ENCODE assay signal across 24 mouse cellular contexts in genomic region chr16:77279916-77280315, GRCm38 (mm10).
DNase-seq lines count a peak whose midpoint lies in the region; ATAC-seq lines count a peak whose summit lies in the region.
"Had no signal": no experiment of that assay in that cellular context is flagged by ENCODE, and none has a peak within 500 bp of the region (broad histone marks: within the 10 kb centered on the region; RNA-seq: fewer than 3 reads in every experiment).

No protein-coding gene starts in this region.

- no peaks in the 10 kb centered on the region for H3K9me3 ChIP-seq in embryonic facial prominence, embryonic 11.5 days (replicated peaks; ENCODE audit: control insufficient read depth, low read length)
- no peaks in the 10 kb centered on the region for H3K9me3 ChIP-seq in embryonic facial prominence, embryonic 14.5 days (ENCODE audit: control insufficient read depth, low read length)
- H3K9me3 ChIP-seq in limb, embryonic 11.5 days (ENCODE audit: control insufficient read depth, low read length) = no peaks in the 10 kb centered on the region
- H3K9me3 ChIP-seq: embryonic facial prominence, embryonic 15.5 days; forebrain, embryonic 15.5 days; heart, embryonic 10.5 days; heart, embryonic 13.5 days; hindbrain, embryonic 12.5 days; hindbrain, embryonic 15.5 days; intestine, embryonic 15.5 days had no signal

- no peaks in the 10 kb centered on the region for H3K36me3 ChIP-seq in embryonic facial prominence, embryonic 11.5 days (replicated peaks; ENCODE audit: control insufficient read depth, insufficient read depth, low read depth, low read length)
- no peaks in the 10 kb centered on the region for H3K36me3 ChIP-seq in embryonic facial prominence, embryonic 14.5 days (ENCODE audit: control insufficient read depth, insufficient read depth, low read length)
- no peaks in the 10 kb centered on the region for H3K36me3 ChIP-seq in limb, embryonic 11.5 days (ENCODE audit: control insufficient read depth, insufficient read depth, low read length)
- H3K36me3 ChIP-seq: embryonic facial prominence, embryonic 15.5 days; forebrain, embryonic 15.5 days; heart, embryonic 10.5 days; heart, embryonic 13.5 days; hindbrain, embryonic 12.5 days; hindbrain, embryonic 15.5 days; intestine, embryonic 15.5 days had no signal

- WGBS in embryonic facial prominence, embryonic 11.5 days = 44% methylated on average over 4 of the region's 4 CpGs
- WGBS in embryonic facial prominence, embryonic 14.5 days = 35% methylated on average over 4 of the region's 4 CpGs
- WGBS in limb, embryonic 11.5 days = 47% methylated on average over 4 of the region's 4 CpGs

- H3K4me3 ChIP-seq in embryonic facial prominence, embryonic 11.5 days (ENCODE audit: low read depth, low read length) = no peak overlapping the region
- no peak overlapping the region for H3K4me3 ChIP-seq in embryonic facial prominence, embryonic 14.5 days (ENCODE audit: low read depth, low read length)
- no peak overlapping the region for H3K4me3 ChIP-seq in limb, embryonic 11.5 days (ENCODE audit: low read depth, low read length)
- H3K4me3 ChIP-seq: embryonic facial prominence, embryonic 15.5 days; forebrain, embryonic 15.5 days; heart, adult 2 months; heart, embryonic 10.5 days; heart, embryonic 13.5 days; hindbrain, embryonic 12.5 days; hindbrain, embryonic 15.5 days; intestine, embryonic 15.5 days had no signal

- no peak overlapping the region for H3K9ac ChIP-seq in embryonic facial prominence, embryonic 11.5 days (replicated peaks; ENCODE audit: low read length)
- no peak overlapping the region for H3K9ac ChIP-seq in embryonic facial prominence, embryonic 14.5 days (ENCODE audit: low read depth, low read length)
- H3K9ac ChIP-seq in limb, embryonic 11.5 days (ENCODE audit: low read length) = no peak overlapping the region
- H3K9ac ChIP-seq: embryonic facial prominence, embryonic 15.5 days; forebrain, embryonic 15.5 days; heart, embryonic 13.5 days; hindbrain, embryonic 12.5 days; hindbrain, embryonic 15.5 days; intestine, embryonic 15.5 days had no signal

- H3K4me1 ChIP-seq in embryonic facial prominence, embryonic 11.5 days (ENCODE audit: control insufficient read depth, insufficient read depth, low read length) = no peaks in the 10 kb centered on the region; the same call in 1 of the 2 replicates
- H3K4me1 ChIP-seq in embryonic facial prominence, embryonic 14.5 days (ENCODE audit: control insufficient read depth, insufficient read depth, low read length) = 0 out of 2 replicates have a peak, but pooled peaks cover 7% of the 10 kb centered on the region
- peaks cover 5% of the 10 kb centered on the region; the same call in 1 of the 2 replicates for H3K4me1 ChIP-seq in limb, embryonic 11.5 days (ENCODE audit: control insufficient read depth, insufficient read depth, low read length)
- H3K4me1 ChIP-seq: embryonic facial prominence, embryonic 15.5 days; forebrain, embryonic 15.5 days; heart, embryonic 10.5 days; heart, embryonic 13.5 days; hindbrain, embryonic 12.5 days; hindbrain, embryonic 15.5 days; intestine, embryonic 15.5 days had no signal

- ATAC-seq in embryonic facial prominence, embryonic 11.5 days (replicated peaks; ENCODE audit: insufficient number of reproducible peaks, low FRiP score, low TSS enrichment, low read depth) = 0 out of 2 replicates have a peak, but pooled peaks have one; percentile 18
- peak; percentile 44; the same call in 1 of the 2 replicates for ATAC-seq in embryonic facial prominence, embryonic 14.5 days (ENCODE audit: low read depth)
- peak; percentile 47; the same call in 1 of the 2 replicates for ATAC-seq in limb, embryonic 11.5 days (ENCODE audit: insufficient number of reproducible peaks, low FRiP score, low TSS enrichment, low read depth)
- ATAC-seq: CD4-positive, CD25-positive, alpha-beta regulatory T cell, adult 4 months; forebrain, embryonic 15.5 days; intestine, embryonic 15.5 days had no signal

- H3K27me3 ChIP-seq in embryonic facial prominence, embryonic 11.5 days (ENCODE audit: control insufficient read depth, insufficient read depth, low read length) = no peaks in the 10 kb centered on the region
- H3K27me3 ChIP-seq in embryonic facial prominence, embryonic 14.5 days (replicated peaks; ENCODE audit: control insufficient read depth, insufficient read depth, low read length) = no peaks in the 10 kb centered on the region
- no peaks in the 10 kb centered on the region for H3K27me3 ChIP-seq in limb, embryonic 11.5 days (ENCODE audit: control insufficient read depth, insufficient read depth, low read length)
- H3K27me3 ChIP-seq: embryonic facial prominence, embryonic 15.5 days; forebrain, embryonic 15.5 days; heart, embryonic 13.5 days; hindbrain, embryonic 12.5 days; hindbrain, embryonic 15.5 days; intestine, embryonic 15.5 days had no signal

- DNase-seq in embryonic facial prominence, embryonic 11.5 days (ENCODE audit: low spot score) = peak; percentile 67
- DNase-seq in embryonic facial prominence, embryonic 14.5 days (ENCODE audit: low spot score) = peak; percentile 46
- DNase-seq in limb, embryonic 11.5 days (ENCODE audit: low spot score) = no peak
- DNase-seq in spleen, postnatal 10 days (ENCODE audit: low spot score in 2 of 2) = no peak
- DNase-seq in layer of hippocampus, adult 18-20 months (ENCODE audit: low spot score in 2 of 2) = no peak
- no peak for DNase-seq in B cell, adult 2 months
- no peak for DNase-seq in thymus, postnatal 4 days
- DNase-seq: adrenal gland, adult 2 months; adrenal gland, postnatal 14 days; cerebellum, adult 11-12 months; cerebellum, adult 8-10 months; cerebellum, postnatal 36 days; embryo, embryonic 11 days; gastrocnemius, postnatal 10 days; gastrocnemius, postnatal 36 days; heart, adult 2 months had no signal

- no peak overlapping the region for H3K4me2 ChIP-seq in embryonic facial prominence, embryonic 11.5 days (ENCODE audit: low read depth, low read length)
- no peak overlapping the region for H3K4me2 ChIP-seq in embryonic facial prominence, embryonic 14.5 days (ENCODE audit: low read depth, low read length)
- H3K4me2 ChIP-seq in limb, embryonic 11.5 days (ENCODE audit: low read depth, severe bottlenecking) = no peak overlapping the region
- H3K4me2 ChIP-seq: embryonic facial prominence, embryonic 15.5 days; forebrain, embryonic 15.5 days; heart, embryonic 13.5 days; hindbrain, embryonic 12.5 days; hindbrain, embryonic 15.5 days; intestine, embryonic 15.5 days had no signal

- no peak overlapping the region for H3K27ac ChIP-seq in embryonic facial prominence, embryonic 11.5 days (replicated peaks; ENCODE audit: low read depth, low read length)
- H3K27ac ChIP-seq in embryonic facial prominence, embryonic 14.5 days (replicated peaks; ENCODE audit: low read depth, low read length) = no peak overlapping the region
- H3K27ac ChIP-seq in limb, embryonic 11.5 days (replicated peaks; ENCODE audit: low read depth, low read length) = 0 out of 2 replicates have a peak overlapping the region, but pooled peaks have one; percentile 33
- H3K27ac ChIP-seq: embryonic facial prominence, embryonic 15.5 days; forebrain, embryonic 15.5 days; heart, adult 2 months; heart, embryonic 10.5 days; heart, embryonic 13.5 days; hindbrain, embryonic 12.5 days; hindbrain, embryonic 15.5 days; intestine, embryonic 15.5 days had no signal

Comparison
In these comparisons a context has a peak if more than half of its experiments do, and no peak if none do; other contexts are left out.
1. DNase-seq: peak in embryonic facial prominence, embryonic 11.5 days (single experiment) and embryonic facial prominence, embryonic 14.5 days (single experiment); none in limb, embryonic 11.5 days (single experiment), spleen, postnatal 10 days (0 of 2), layer of hippocampus, adult 18-20 months (0 of 2), B cell, adult 2 months (0 of 2) and thymus, postnatal 4 days (single experiment).
2. Peak in every context shown above with its lines, with median percentiles within 50 percentile points of each other: ATAC-seq.